Mouse (Mus musculus) MEL (cell line): ENCODE results near the gene Gm12184. TPM values are rescaled to one million over a fixed set of nuclear protein-coding genes. Genes with fewer than 3 reads are reported as not detected.

Experiments
- DNase-seq: peaks from one replicate; pipeline ENCODE4 v3.0.0; 2011; ENCODE audit warnings: low read depth, low spot score
- H3K27ac ChIP-seq: 2 replicates; pipeline ENCODE4 v1.5.1; 2012; ENCODE audit warnings: low read depth, mild to moderate bottlenecking, control low read depth, low read length, moderate library complexity; ENCODE audit not compliant: control insufficient read depth
- H3K27me3 ChIP-seq, 2 experiments: fragments of 150-350 bp in 1 of 2; sonication (generic) in 1 of 2; 2 replicates each; pipeline ENCODE4 v1.6.1; 2012; ENCODE audit warnings: low read length in 2 of 2, mild to moderate bottlenecking in 2 of 2, improper control_type of control experiment in 1 of 2, moderate library complexity in 1 of 2; ENCODE audit not compliant: insufficient read depth in 2 of 2, control insufficient read depth in 1 of 2
- H3K36me3 ChIP-seq, 2 experiments: 2 replicates each; pipeline ENCODE4 v1.6.1; 2012 to 2014; ENCODE audit warnings: low read length in 2 of 2, improper control_type of control experiment in 1 of 2, inconsistent platforms in 1 of 2, mild to moderate bottlenecking in 1 of 2; ENCODE audit not compliant: insufficient read depth in 2 of 2, control insufficient read depth in 1 of 2
- H3K4me1 ChIP-seq, 2 experiments: fragments of 150-350 bp in 1 of 2; sonication (generic) in 1 of 2; 2 replicates each; pipeline ENCODE4 v1.6.1; 2012; ENCODE audit warnings: low read length in 2 of 2, improper control_type of control experiment in 1 of 2, mild to moderate bottlenecking in 1 of 2; ENCODE audit not compliant: insufficient read depth in 2 of 2, control insufficient read depth in 1 of 2
- H3K4me3 ChIP-seq, 2 experiments: fragments of 150-350 bp in 1 of 2; sonication (generic) in 1 of 2; 2 replicates each; pipeline ENCODE4 v1.5.1; 2012; ENCODE audit warnings: low read depth in 2 of 2, low read length in 2 of 2, mild to moderate bottlenecking in 2 of 2, moderate library complexity in 2 of 2, control low read depth in 1 of 2, improper control_type of control experiment in 1 of 2; ENCODE audit not compliant: control insufficient read depth in 1 of 2, insufficient read depth in 1 of 2
- H3K79me2 ChIP-seq: 2 replicates; pipeline ENCODE4 v1.6.1; 2012; ENCODE audit warnings: mild to moderate bottlenecking, low read length, moderate library complexity; ENCODE audit not compliant: control insufficient read depth, poor library complexity, insufficient read depth
- H3K9ac ChIP-seq: 2 replicates; pipeline ENCODE4 v1.6.1; 2012; ENCODE audit warnings: low read depth, mild to moderate bottlenecking, control low read depth, low read length, moderate library complexity; ENCODE audit not compliant: control insufficient read depth, poor library complexity, severe bottlenecking
- H3K9me3 ChIP-seq: fragments of 150-350 bp; sonication (generic); replicated peaks from 2 replicates; pipeline ENCODE4 v1.6.1; 2012; ENCODE audit warnings: mild to moderate bottlenecking, low read length, improper control_type of control experiment, moderate library complexity; ENCODE audit not compliant: insufficient read depth
- BHLHE40 ChIP-seq: IDR thresholded peaks from 2 replicates; pipeline ENCODE4 v1.6.1; 2012; ENCODE audit warnings: low read depth, mild to moderate bottlenecking, inconsistent platforms, low read length, improper control_type of control experiment, borderline replicate concordance
- ELF1 ChIP-seq: IDR thresholded peaks from 2 replicates; pipeline ENCODE4 v1.6.1; 2014; ENCODE audit warnings: low read depth, mild to moderate bottlenecking, inconsistent platforms, low read length, improper control_type of control experiment, moderate library complexity
- MAX ChIP-seq: IDR thresholded peaks from 2 replicates; pipeline ENCODE4 v1.6.1; 2011; ENCODE audit warnings: low read length, improper control_type of control experiment
- MAZ ChIP-seq: IDR thresholded peaks from 2 replicates; pipeline ENCODE4 v1.6.1; 2012; ENCODE audit warnings: low read depth, mild to moderate bottlenecking, inconsistent platforms, low read length, improper control_type of control experiment
- NELFE ChIP-seq: IDR thresholded peaks from 2 replicates; pipeline ENCODE4 v1.6.1; 2011; ENCODE audit warnings: low read depth, low read length, improper control_type of control experiment
- SMC3 ChIP-seq: IDR thresholded peaks from 2 replicates; pipeline ENCODE4 v1.6.1; 2011; ENCODE audit warnings: low read depth, low read length, improper control_type of control experiment
- UBTF ChIP-seq: IDR thresholded peaks from 2 replicates; pipeline ENCODE4 v1.6.1; 2012; ENCODE audit warnings: low read depth, mild to moderate bottlenecking, inconsistent platforms, low read length, improper control_type of control experiment, moderate library complexity, borderline replicate concordance; ENCODE audit not compliant: insufficient read depth
- USF2 ChIP-seq, 2 experiments: IDR thresholded peaks; 2 replicates each; pipeline ENCODE4 v1.6.1; 2011 to 2012; ENCODE audit warnings: improper control_type of control experiment in 2 of 2, low read length in 2 of 2, borderline replicate concordance in 1 of 2, inconsistent platforms in 1 of 2, low read depth in 1 of 2, mild to moderate bottlenecking in 1 of 2; ENCODE audit not compliant: insufficient read depth in 1 of 2
- ZC3H11A ChIP-seq: IDR thresholded peaks from 2 replicates; pipeline ENCODE4 v1.6.1; 2012; ENCODE audit warnings: low read depth, mild to moderate bottlenecking, inconsistent platforms, low read length, improper control_type of control experiment
- polyA plus RNA-seq, 2 experiments: library from polyadenylated mRNA; stranded (reverse) in 1 of 2; unstranded in 1 of 2; fragments of >175 nt in 1 of 2; fragments of >200 nt in 1 of 2; gene quantifications; 2 replicates each; pipeline versions ENCODE4 v1.2.1 to v1.2.4; 2012; ENCODE audit warnings: low replicate concordance in 2 of 2, low read depth in 1 of 2; ENCODE audit not compliant: insufficient read length in 2 of 2, insufficient read depth in 1 of 2, missing spikeins in 1 of 2
- total RNA-seq: library from RNA; depleted of rRNA; stranded (reverse); fragments of 300-350 nt; gene quantifications from 2 replicates; pipeline ENCODE4 v1.2.3, GENCODE M21; 2012

The Gm12184 gene
- total and polyA plus RNA-seq, 3 experiments = 10.9 to 15.3 TPM; not detected in 1

DNA sequence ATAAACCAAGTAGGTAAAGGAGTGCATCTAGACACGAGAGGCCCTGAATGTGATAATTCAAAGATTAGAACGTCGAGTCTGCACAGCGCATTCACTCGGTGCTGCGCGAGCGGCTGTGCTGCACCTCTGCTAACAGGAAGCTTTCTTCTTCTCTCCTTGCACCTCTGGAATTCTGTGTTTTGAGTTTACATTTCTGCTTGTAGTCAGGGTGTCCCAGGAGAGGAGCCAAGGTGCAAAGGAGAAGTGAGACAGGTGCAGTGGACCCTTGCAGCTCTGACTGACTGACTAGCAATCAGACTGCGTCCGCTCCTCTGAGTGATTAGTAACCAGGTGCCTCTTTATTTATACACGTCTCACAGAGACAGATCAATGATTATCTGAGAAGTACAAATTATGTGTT, 16.7 kb upstream of the Gm12184 start:
- Histone ChIP-seq H3K27ac (no peak overlapping the region), H3K9ac (no peak overlapping the region), H3K4me1 (0 out of 4 replicates have a peak, but pooled peaks cover 0 to 6% of the 10 kb centered on the region in 2 experiments), H3K4me3 (no peak overlapping the region), H3K27me3 (no peaks in the 10 kb centered on the region), H3K79me2 (no peaks in the 10 kb centered on the region), H3K9me3 (no peaks in the 10 kb centered on the region), H3K36me3 (no peaks in the 10 kb centered on the region; a peak in 1 of 4 replicates)
- no peak for DNase-seq
- TF ChIP-seq ELF1 (no peak), UBTF (no peak), NELFE (no peak), MAX (no peak), SMC3 (no peak), USF2 (IDR thresholded peaks at IDR 0.05; ENCODE audit: borderline replicate concordance in 1 of 2, insufficient read depth in 1 of 2, low read depth in 1 of 2, low read length in 2 of 2) (no peak), BHLHE40 (no peak)

DNA sequence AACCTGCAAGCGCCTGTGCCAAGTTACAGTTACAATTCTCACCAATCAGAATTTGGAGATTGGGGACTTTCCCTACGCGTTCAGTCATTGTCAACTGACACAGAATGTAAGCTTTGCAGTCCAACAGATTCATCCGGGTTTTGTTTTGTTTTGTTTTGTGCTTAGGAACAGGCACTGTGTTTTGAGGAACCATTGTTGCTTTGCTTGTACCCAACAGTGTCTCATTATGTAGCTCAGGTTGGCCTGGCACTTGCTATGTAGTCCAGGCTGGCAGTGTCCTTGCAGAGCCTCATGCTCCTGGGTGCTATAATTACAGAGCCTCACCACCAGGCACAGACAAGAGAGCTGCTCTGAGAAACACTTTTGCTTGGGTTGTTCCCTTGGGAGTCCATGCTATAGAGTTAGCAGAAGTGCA, 15.9 kb upstream of the Gm12184 start:
- no peak overlapping the region for H3K4me3 ChIP-seq
- no peaks in the 10 kb centered on the region for H3K27me3 ChIP-seq
- DNase-seq = no peak
- no peaks in the 10 kb centered on the region for H3K9me3 ChIP-seq
- H3K36me3 ChIP-seq = no peaks in the 10 kb centered on the region; a peak in 1 of 4 replicates
- no peak overlapping the region for H3K27ac ChIP-seq
- TF ChIP-seq MAX (no peak), MAZ (no peak)
- no peak overlapping the region for H3K9ac ChIP-seq
- H3K4me1 ChIP-seq = 0 out of 4 replicates have a peak, but pooled peaks cover 0 to 8% of the 10 kb centered on the region in 2 experiments
- no peaks in the 10 kb centered on the region; the same call in 1 of the 2 replicates for H3K79me2 ChIP-seq

DNA sequence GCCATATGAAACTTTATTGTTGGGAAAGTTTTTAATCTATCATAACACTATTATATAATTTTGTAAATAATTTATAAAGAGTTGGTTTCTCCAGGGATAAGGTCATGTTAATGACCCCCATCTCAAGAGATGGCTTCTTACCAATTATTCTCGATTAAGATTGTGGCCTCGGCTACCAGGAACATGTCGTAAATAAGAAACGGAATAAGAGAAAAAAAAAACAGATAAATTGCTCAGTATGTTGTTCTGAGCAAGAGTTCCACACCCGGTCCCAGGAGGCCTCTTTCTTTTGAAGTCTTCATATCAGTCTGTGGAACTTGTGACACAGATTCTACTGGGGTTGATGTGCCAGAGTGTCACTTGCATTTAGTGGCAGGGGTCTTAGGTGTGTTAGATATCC, 14.8 kb upstream of the Gm12184 start:
- no peak overlapping the region for H3K4me3 ChIP-seq
- H3K9me3 ChIP-seq = no peaks in the 10 kb centered on the region
- TF ChIP-seq USF2 (IDR thresholded peaks at IDR 0.05; ENCODE audit: borderline replicate concordance in 1 of 2, insufficient read depth in 1 of 2, low read depth in 1 of 2, low read length in 2 of 2) (no peak), BHLHE40 (no peak), ZC3H11A (no peak)
- TF ChIP-seq, all 39 proteins: peak for 0
- H3K79me2 ChIP-seq = no peaks in the 10 kb centered on the region; the same call in 1 of the 2 replicates
- H3K27ac ChIP-seq = no peak overlapping the region
- H3K4me1 ChIP-seq = peaks cover 0 to 17% of the 10 kb centered on the region in 2 experiments; a peak in 2 of 4 replicates
- no peak for DNase-seq
- H3K9ac ChIP-seq = no peak overlapping the region
- H3K36me3 ChIP-seq = peaks cover 0 to 6% of the 10 kb centered on the region in 2 experiments; a peak in 2 of 4 replicates
- no peaks in the 10 kb centered on the region for H3K27me3 ChIP-seq
